Mouse (Mus musculus): ENCODE results near the gene Ptchd4. TPM values are rescaled to one million over a fixed set of nuclear protein-coding genes. Genes with fewer than 3 reads are reported as not detected.

Gene Ptchd4
- total RNA-seq, 2 experiments from 2014 or later = 7.7 to 11.0 TPM

DNA sequence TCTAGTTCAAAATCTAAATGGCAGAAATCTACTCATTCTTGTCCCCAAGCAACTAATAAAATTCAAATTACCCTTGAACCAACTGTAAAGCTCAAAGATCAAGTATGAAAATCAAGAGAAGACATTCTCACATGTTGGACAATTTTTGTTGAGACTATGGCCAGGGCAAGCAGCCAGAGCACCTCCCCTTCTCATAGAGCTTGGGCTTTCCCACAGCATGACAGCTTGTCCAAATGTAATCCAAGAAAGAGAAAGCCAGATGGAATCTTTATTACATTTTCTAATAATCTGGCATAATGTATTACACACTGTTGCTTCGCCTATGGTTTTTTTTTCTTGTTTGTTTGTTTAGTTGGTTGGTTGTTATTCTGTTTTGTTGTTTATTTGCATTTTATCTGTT is 102.7 kb downstream of the Ptchd4 start:
- peak in 1 of 2 experiments; percentile 4 for DNase-seq (ENCODE audit: extremely low spot score in 1 of 2, low spot score in 1 of 2)

DNA sequence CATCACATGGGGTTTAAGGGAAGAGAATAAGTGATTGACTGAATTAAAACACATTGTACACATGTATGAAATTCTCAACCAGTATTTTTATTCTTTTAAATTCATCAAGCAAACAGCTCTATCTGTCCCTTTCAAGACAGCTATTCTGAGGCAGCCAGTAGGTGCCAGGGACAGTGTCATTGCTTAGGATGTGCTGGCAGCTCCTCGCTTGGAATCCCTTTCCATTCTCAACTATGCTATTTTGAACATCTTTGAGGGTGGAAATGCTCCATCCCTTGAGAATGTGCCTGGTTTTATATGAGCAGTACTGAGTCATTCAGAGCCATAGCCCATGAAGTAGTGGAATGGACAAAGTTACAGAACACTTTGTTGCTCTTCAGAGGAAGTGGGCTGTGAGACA is 112.2 kb downstream of the Ptchd4 start:
- no peak for DNase-seq (ENCODE audit: extremely low spot score in 1 of 2, low spot score in 1 of 2)

DNA sequence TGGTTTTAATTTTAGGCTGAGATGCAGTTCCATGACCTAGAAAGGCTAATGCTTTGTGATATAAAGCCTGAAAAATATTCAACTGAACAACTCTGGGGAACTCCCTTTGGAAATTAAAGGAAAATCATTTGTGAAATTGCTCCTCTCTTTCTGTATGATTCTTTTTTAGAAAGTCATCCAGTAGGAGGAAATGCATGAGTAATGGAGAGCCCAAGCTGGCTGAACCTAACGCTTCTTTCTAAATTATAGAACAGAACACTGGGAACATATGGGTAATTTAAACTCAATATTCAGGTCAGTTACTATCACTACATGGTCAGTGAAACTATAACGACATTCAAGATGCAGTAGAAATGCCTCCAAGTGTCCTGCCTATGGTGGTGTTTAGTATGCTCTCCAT is 114.6 kb downstream of the Ptchd4 start:
- no peak for DNase-seq (ENCODE audit: extremely low spot score in 1 of 2, low spot score in 1 of 2)

DNA sequence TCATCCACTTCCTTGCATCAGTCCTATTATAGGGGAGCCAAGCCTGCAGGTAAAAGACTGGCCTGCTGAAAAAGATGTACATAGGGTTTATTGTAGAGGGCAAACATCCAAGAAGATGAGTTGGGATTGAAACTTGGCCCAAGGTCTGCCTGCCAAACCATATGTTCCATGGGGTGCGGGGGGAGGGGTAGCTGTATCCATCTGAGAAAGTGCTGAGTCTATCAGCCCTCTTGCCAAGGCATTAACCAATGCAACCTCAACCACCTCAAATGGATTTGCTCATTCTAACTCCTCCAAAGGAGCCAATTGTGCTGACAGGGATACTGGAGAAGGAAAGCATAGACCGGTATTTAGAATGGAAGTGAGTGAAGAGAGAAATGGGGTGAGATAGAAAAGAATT is 136.5 kb downstream of the Ptchd4 start:
- DNase-seq (ENCODE audit: extremely low spot score in 1 of 2, low spot score in 1 of 2) = no peak

- no peak for DNase-seq (ENCODE audit: extremely low spot score in 1 of 2, low spot score in 1 of 2)
These were observed 140.7 kb downstream of the Ptchd4 start for GRCm38 (mm10) chr17:42456441-42456840.

- no peak for DNase-seq (ENCODE audit: extremely low spot score in 1 of 2, low spot score in 1 of 2)
These were observed 147.0 kb downstream of the Ptchd4 start for GRCm38 (mm10) chr17:42462726-42463125.

GRCm38 (mm10) chr17:42480173-42480991 is 164.6 kb downstream of the Ptchd4 start:
- DNase-seq (ENCODE audit: extremely low spot score in 1 of 2, low spot score in 1 of 2) = no peak

GRCm38 (mm10) chr17:42509356-42510262 is 193.9 kb downstream of the Ptchd4 start:
- DNase-seq (ENCODE audit: extremely low spot score in 1 of 2, low spot score in 1 of 2) = no peak

GRCm38 (mm10) chr17:42530147-42530546 is 214.4 kb downstream of the Ptchd4 start:
- no peak for DNase-seq (ENCODE audit: extremely low spot score in 1 of 2, low spot score in 1 of 2)

- peak in 1 of 2 experiments; percentile 10 for DNase-seq (ENCODE audit: extremely low spot score in 1 of 2, low spot score in 1 of 2)
These were observed 233.8 kb downstream of the Ptchd4 start for GRCm38 (mm10) chr17:42549578-42549977.
